Mouse (Mus musculus) thymus, adult 2 months (tissue): ENCODE results near the gene Chek2. TPM values are rescaled to one million over a fixed set of nuclear protein-coding genes. Genes with fewer than 3 reads are reported as not detected.
"Not testable (repeated sequence)": the region's sequence is repeated elsewhere in the genome, so short reads cannot be mapped to it uniquely, and the experiment has no call there.

ENCODE experiments used
- DNase-seq: peaks from one replicate; pipeline ENCODE4 v3.0.0; 2021
- H3K27ac ChIP-seq: fragments of 200-500 bp; 2 replicates; pipeline ENCODE4 v1.5.1; 2012; ENCODE audit warnings: low read length, control low read depth; ENCODE audit not compliant: control insufficient read depth, insufficient read depth
- H3K27me3 ChIP-seq: fragments of 200-500 bp; 2 replicates; pipeline ENCODE4 v1.6.1; 2012; ENCODE audit warnings: mild to moderate bottlenecking, low read length, moderate library complexity, mixed read lengths; ENCODE audit not compliant: control insufficient read depth, insufficient read depth
- H3K36me3 ChIP-seq: fragments of 200-500 bp; 2 replicates; pipeline ENCODE4 v1.6.1; 2012; ENCODE audit warnings: mild to moderate bottlenecking, low read length, moderate library complexity; ENCODE audit not compliant: control insufficient read depth, insufficient read depth
- H3K4me1 ChIP-seq: fragments of 200-500 bp; replicated peaks from 2 replicates; pipeline ENCODE4 v1.6.1; 2012; ENCODE audit warnings: low read length; ENCODE audit not compliant: control insufficient read depth, insufficient read depth
- H3K4me3 ChIP-seq: fragments of 200-500 bp; 2 replicates; pipeline ENCODE4 v1.5.1; 2012; ENCODE audit warnings: mild to moderate bottlenecking, low read length, control low read depth, moderate library complexity; ENCODE audit not compliant: control insufficient read depth, insufficient read depth
- CTCF ChIP-seq: fragments of 200-500 bp; IDR thresholded peaks from 2 replicates; pipeline ENCODE4 v1.5.1; 2012; ENCODE audit warnings: mild to moderate bottlenecking, control low read depth, low read length, moderate library complexity, borderline replicate concordance; ENCODE audit not compliant: control insufficient read depth, poor library complexity, insufficient read depth; ENCODE audit errors: extremely low read depth
- POLR2A ChIP-seq: fragments of 200-500 bp; IDR thresholded peaks from 2 replicates; pipeline ENCODE4 v1.6.1; 2012; ENCODE audit warnings: mild to moderate bottlenecking, low read length, control low read depth, moderate library complexity; ENCODE audit not compliant: control insufficient read depth, poor library complexity, insufficient read depth; ENCODE audit errors: extremely low read depth
- WGBS: fragments of 180-500 bp; shearing (Covaris S2); methylation state at CpG from one replicate; pipeline ENCODE4 v1.1.7; 2018; 5-methylcytosine and 5-hydroxymethylcytosine counted together
- polyA plus RNA-seq: library from polyadenylated mRNA; depleted of rRNA; stranded (reverse); fragments of >200 nt; gene quantifications from 2 replicates; pipeline ENCODE4 v1.2.3, GENCODE M21; 2012

Gene Chek2
- polyA plus RNA-seq, 1 experiment = 16.1 TPM

DNA sequence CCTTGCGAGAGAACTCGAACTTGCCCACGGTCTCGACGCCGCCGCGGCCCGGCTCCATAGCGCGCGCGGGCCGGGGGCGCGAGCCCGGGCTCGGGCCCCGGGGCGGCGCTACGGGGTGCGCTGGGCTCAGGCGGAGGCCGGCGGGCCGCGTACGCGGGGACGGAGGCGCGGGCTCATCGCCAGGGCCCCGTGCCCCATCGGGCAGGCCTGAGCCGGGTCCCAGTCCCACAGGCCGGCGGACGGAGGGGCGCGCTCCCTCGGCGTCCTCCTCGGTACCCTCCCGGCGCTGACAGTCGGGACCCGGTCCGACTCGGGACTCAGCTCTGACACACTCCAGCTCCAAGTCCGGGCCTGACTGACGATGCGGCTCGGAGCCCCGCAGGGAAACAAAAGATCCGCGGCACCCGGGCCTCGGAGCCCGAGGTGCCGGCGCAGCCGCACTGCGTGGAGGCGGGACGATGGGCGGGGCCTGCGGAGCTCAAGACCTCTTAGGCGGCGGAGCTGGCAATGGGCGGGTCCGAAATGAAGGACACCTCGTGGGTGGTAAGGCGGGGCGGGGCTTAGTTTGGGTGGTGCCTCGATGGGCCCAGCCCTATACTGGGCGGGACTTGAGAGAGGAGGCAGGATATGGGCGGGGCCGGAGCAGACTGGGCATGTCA is 30.0 kb upstream of the Chek2 start, which contains the start of gene Ulk1:
TSS of gene Ulk1 (minus strand) at position 431 of the 659 bp plus-strand sequence.
- Histone ChIP-seq H3K4me3 (peak within 1 kb of the TSS; percentile 66), H3K36me3 (no peaks in the 10 kb centered on the region), H3K27me3 (no peaks in the 10 kb centered on the region), H3K27ac (peak within 1 kb of the TSS; percentile 2; the same call in 1 of the 2 replicates), H3K4me1 (peaks cover 20% of the 10 kb centered on the region)
- no peak; the same call in 1 of the 2 replicates for TF ChIP-seq CTCF
- peak; percentile 97 for TF ChIP-seq POLR2A
- under 1% methylated on average over 80 of the region's 80 CpGs for WGBS
- peak; percentile 100 for DNase-seq

DNA sequence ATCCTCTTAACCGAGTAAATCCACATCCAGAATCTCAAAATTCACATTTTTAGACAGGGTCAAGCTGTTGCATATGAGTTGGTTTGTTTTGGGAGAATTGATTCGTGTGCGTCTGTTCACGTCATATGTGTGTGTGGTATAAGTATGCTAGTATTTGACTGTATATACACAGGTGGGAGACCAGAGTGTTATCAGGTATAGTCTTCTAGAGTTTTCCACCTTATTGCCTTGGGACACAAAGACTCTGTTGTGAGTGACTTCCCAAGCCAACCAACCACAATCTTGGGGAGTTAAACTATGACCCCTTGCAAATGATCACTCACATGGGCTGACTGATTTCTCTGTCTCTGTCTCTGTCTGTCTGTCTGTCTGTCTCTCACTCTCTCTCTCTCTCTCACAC is 15.4 kb upstream of the Chek2 start:
- Histone ChIP-seq H3K4me3 (no peak overlapping the region), H3K36me3 (no peaks in the 10 kb centered on the region), H3K27ac (no peak overlapping the region), H3K27me3 (no peaks in the 10 kb centered on the region), H3K4me1 (no peaks in the 10 kb centered on the region)
- no peak for TF ChIP-seq CTCF
- TF ChIP-seq POLR2A = no peak
- 97% methylated on average over 4 of the region's 4 CpGs for WGBS
- no peak for DNase-seq

DNA sequence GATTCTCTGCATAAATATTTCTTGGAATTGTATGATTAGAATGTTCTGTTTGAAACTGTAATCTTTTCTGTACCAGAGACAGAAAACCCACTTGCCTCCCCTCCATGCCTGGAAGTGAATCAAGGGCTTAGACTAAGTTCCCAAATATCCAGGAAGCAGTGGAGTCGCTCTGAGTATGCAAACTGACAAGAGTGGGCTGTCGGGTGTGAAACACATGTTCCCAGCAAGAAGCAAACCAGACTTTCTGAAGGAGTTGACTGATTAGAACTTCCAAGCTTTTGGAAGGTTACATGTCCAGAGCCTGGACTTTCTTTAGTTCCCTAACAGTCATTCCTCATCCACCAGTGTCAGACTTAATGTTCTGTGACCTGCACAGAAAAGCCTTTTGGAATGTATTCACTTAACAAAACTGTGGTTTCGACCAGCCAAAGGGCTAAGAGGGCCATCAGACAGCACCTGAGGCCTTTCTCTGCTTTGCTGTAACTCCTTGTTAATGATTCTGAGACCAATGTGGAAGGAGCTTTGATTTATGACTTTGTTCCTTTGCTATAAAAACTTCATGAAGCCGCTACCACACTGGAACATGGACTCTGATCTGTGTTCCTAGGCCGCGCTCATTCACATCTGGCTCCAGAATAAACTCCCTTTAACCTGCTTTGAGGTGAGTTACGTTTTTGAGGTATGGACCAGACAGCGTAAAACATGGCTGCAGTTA is 12.8 kb upstream of the Chek2 start:
- DNase-seq = no peak
- H3K27me3 ChIP-seq = no peaks in the 10 kb centered on the region
- 95% methylated on average over 8 of the region's 8 CpGs for WGBS
- no peak overlapping the region for H3K27ac ChIP-seq
- no peaks in the 10 kb centered on the region for H3K4me1 ChIP-seq
- no peak for TF ChIP-seq CTCF
- no peak for TF ChIP-seq POLR2A
- H3K4me3 ChIP-seq = no peak overlapping the region
- H3K36me3 ChIP-seq = no peaks in the 10 kb centered on the region

DNA sequence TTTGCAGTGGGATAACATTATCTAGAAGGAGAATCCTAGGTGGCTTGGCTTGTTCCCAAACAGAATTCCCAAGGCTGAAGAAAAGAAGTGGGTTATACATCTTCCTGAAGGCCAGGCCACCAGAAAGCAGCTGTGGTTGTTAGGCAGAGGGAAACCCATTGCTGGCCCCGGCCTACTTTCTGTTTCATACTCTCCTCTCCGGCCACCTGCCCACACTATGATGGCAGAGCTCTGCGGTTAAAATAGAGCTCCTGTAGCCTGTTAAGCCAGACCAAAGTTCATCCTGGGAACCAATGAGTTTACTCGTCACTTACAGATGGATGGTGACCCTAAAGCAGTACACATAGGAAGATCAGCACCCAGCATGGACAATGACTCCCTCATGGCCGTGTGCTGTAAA is 12.2 kb upstream of the Chek2 start:
- H3K4me1 ChIP-seq = no peaks in the 10 kb centered on the region
- WGBS = 84% methylated on average over 5 of the region's 5 CpGs
- no peaks in the 10 kb centered on the region for H3K36me3 ChIP-seq
- no peak overlapping the region for H3K4me3 ChIP-seq
- DNase-seq = no peak
- TF ChIP-seq POLR2A (no peak), CTCF (no peak)
- no peaks in the 10 kb centered on the region for H3K27me3 ChIP-seq
- no peak overlapping the region for H3K27ac ChIP-seq

DNA sequence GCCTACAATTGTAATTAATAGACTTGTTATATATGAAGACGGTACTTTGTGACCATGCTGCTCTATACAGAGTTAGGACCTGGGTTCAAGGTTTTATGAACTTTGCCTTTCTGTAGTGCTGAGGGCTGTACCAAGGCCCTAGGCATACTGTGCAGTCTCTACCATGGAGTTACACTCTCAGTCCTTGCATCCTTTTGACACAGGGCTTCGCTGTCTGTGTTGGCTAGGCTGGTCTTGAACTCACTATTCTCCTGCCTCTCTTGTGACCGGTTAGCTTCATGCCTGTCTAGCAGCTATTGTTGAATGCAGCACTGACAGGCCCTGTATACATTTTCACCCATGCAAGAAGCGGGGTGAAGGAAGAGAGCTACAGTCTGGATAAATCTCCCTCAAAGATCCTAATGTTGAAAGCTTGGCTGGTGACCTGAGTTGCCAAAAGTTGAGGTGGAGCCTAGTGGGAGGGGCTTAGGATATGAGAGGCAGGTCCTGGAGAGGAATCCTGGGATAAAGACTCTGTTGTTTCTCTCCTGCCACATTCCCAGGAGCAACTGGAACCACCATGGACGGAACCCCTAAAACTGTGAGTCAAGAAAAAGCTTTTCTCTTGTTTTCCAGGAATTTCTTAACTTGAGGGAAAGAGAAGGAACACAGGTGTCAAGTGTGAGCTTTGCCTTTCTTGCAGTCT is 8.6 kb upstream of the Chek2 start:
- DNase-seq = no peak
- H3K27me3 ChIP-seq = no peaks in the 10 kb centered on the region
- H3K36me3 ChIP-seq = no peaks in the 10 kb centered on the region
- WGBS = 96% methylated on average over 5 of the region's 5 CpGs
- no peaks in the 10 kb centered on the region for H3K4me1 ChIP-seq
- no peak overlapping the region for H3K27ac ChIP-seq
- no peak overlapping the region for H3K4me3 ChIP-seq
- TF ChIP-seq CTCF = no peak
- TF ChIP-seq POLR2A = no peak

DNA sequence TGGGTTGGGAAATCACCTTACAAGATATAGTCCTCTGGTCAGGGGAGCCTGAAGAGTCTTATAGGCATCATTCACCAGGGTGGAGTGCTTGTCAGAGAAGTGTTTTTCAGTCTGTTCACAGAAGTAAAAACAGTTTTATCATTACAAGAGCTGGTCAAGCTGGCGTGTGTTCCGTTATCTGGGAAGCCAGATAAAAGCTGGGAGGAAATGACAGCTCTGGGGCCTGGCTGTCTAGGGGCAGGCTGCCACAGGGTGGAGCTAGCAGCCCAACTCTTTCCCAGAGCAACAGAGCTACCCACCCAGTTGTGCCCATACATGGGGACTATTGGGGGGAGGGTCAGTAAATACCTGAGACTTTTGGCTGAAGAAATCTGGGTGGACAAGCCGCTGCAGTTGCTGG is 3.8 kb upstream of the Chek2 start:
- TF ChIP-seq POLR2A (no peak), CTCF (no peak)
- DNase-seq = peak; percentile 39
- 0 out of 2 replicates have a peak, but pooled peaks cover 2% of the 10 kb centered on the region for H3K4me1 ChIP-seq
- H3K27me3 ChIP-seq = no peaks in the 10 kb centered on the region
- no peak overlapping the region for H3K4me3 ChIP-seq
- 34% methylated on average over 3 of the region's 3 CpGs for WGBS
- H3K27ac ChIP-seq = no peak overlapping the region
- H3K36me3 ChIP-seq = no peaks in the 10 kb centered on the region

DNA sequence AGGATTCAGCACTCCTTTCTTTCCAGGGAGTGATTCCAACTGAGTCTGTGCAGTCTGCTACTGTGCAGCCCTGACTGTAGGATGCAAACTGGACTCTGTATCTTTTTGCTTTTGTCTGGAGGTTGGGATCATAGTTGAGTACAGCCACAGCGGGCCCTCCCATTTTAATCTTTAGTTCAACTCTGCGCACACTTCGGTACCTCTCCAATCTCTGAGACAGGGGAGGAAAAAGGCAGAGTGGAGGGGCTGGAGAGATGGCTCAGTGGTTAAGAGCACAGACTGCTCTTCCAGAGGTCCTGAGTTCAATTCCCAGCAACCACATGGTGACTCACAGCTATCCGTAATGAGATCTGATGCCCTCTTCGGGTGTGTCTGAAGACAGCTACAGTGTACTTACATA is 1.8 kb upstream of the Chek2 start:
- H3K36me3 ChIP-seq, H3K27ac ChIP-seq, H3K4me1 ChIP-seq, DNase-seq, H3K4me3 ChIP-seq, H3K27me3 ChIP-seq: not testable (repeated sequence)
- 98% methylated on average over 5 of the region's 5 CpGs for WGBS
